Mouse (Mus musculus) neural tube, embryonic 11.5 days (tissue): ENCODE results near the gene Elovl1. TPM values are rescaled to one million over a fixed set of nuclear protein-coding genes. Genes with fewer than 3 reads are reported as not detected.

ENCODE experiments used
- ATAC-seq: fragments of 200-750 bp; cut with Nextera tagmentation; 2 replicates; pipeline ENCODE4 v1.8.0; 2017; ENCODE audit warnings: moderate number of reproducible peaks, mild to moderate bottlenecking, moderate TSS enrichment, moderate library complexity; ENCODE audit not compliant: insufficient read depth, low FRiP score, low TSS enrichment
- DNase-seq: peaks from one replicate; pipeline ENCODE4 v3.0.0-alpha.2; 2015; ENCODE audit warnings: low spot score
- H3K27ac ChIP-seq: fragments of 300-500 bp; sonication (generic); 2 replicates; pipeline ENCODE4 v1.5.1; 2014; ENCODE audit warnings: low read depth, mild to moderate bottlenecking, low read length
- H3K27me3 ChIP-seq: fragments of 300-500 bp; sonication (generic); 2 replicates; pipeline ENCODE4 v1.6.1; 2014; ENCODE audit warnings: mild to moderate bottlenecking, low read length, mixed read lengths; ENCODE audit not compliant: control insufficient read depth, insufficient read depth
- H3K36me3 ChIP-seq: fragments of 300-500 bp; sonication (generic); 2 replicates; pipeline ENCODE4 v1.6.1; 2014; ENCODE audit warnings: mild to moderate bottlenecking, low read length, moderate library complexity, mixed read lengths; ENCODE audit not compliant: control insufficient read depth, insufficient read depth
- H3K4me1 ChIP-seq: fragments of 300-500 bp; sonication (generic); 2 replicates; pipeline ENCODE4 v1.6.1; 2014; ENCODE audit warnings: low read length, mixed read lengths; ENCODE audit not compliant: control insufficient read depth, insufficient read depth
- H3K4me2 ChIP-seq: fragments of 300-500 bp; sonication (generic); 2 replicates; pipeline ENCODE4 v1.6.1; 2014; ENCODE audit warnings: low read depth, mild to moderate bottlenecking, moderate library complexity
- H3K4me3 ChIP-seq: fragments of 300-500 bp; sonication (generic); 2 replicates; pipeline ENCODE4 v1.5.1; 2014; ENCODE audit warnings: low read depth, low read length
- H3K9ac ChIP-seq: fragments of 300-500 bp; sonication (generic); 2 replicates; pipeline ENCODE4 v1.6.1; 2014; ENCODE audit warnings: mild to moderate bottlenecking, low read length
- H3K9me3 ChIP-seq: fragments of 300-500 bp; sonication (generic); 2 replicates; pipeline ENCODE4 v1.6.1; 2016; ENCODE audit warnings: low read length; ENCODE audit not compliant: control insufficient read depth
- WGBS: fragments of 180-500 bp; shearing (Covaris S2); extraction: QIAGEN DNeasy Blood & Tissue Kit; methylation state at CpG from one replicate; pipeline ENCODE4 v1.1.7; 2014; 5-methylcytosine and 5-hydroxymethylcytosine counted together
- polyA plus RNA-seq: library from polyadenylated mRNA; unstranded; fragments of >200 nt; fragmentation: Nextera tagmentation; extraction: Ambion mirVana; gene quantifications from 2 replicates; pipeline ENCODE4 v1.2.1, GENCODE M21; 2014

Elovl1 gene
- polyA plus RNA-seq, 1 experiment from 2014 or later: 42.3 TPM

GRCm38 (mm10) chr4:118401918-118402317 is 26.0 kb upstream of the Elovl1 start:
- WGBS: 92% methylated on average over 5 of the region's 5 CpGs
- Histone ChIP-seq H3K27me3 (no peaks in the 10 kb centered on the region), H3K4me2 (no peak overlapping the region), H3K9ac (no peak overlapping the region), H3K9me3 (no peaks in the 10 kb centered on the region), H3K36me3 (peaks cover 11% of the 10 kb centered on the region), H3K4me1 (no peaks in the 10 kb centered on the region), H3K27ac (no peak overlapping the region), H3K4me3 (no peak overlapping the region)
- DNase-seq (no peak), ATAC-seq (no peak)

GRCm38 (mm10) chr4:118402701-118403100 is 25.2 kb upstream of the Elovl1 start:
- H3K9ac ChIP-seq: no peak overlapping the region
- H3K4me1 ChIP-seq: no peaks in the 10 kb centered on the region
- 95% methylated on average over 12 of the region's 12 CpGs for WGBS
- ATAC-seq: no peak
- no peak overlapping the region for H3K4me3 ChIP-seq
- no peak overlapping the region for H3K4me2 ChIP-seq
- H3K27me3 ChIP-seq: no peaks in the 10 kb centered on the region
- DNase-seq: no peak
- H3K36me3 ChIP-seq: peaks cover 11% of the 10 kb centered on the region
- no peak overlapping the region for H3K27ac ChIP-seq
- no peaks in the 10 kb centered on the region for H3K9me3 ChIP-seq

- peak; percentile 89 for DNase-seq
- H3K4me3 ChIP-seq: peak within 1 kb of the TSS; percentile 81
- WGBS: under 1% methylated on average over 52 of the region's 53 CpGs
- H3K27me3 ChIP-seq: no peaks in the 10 kb centered on the region
- H3K4me1 ChIP-seq: peaks cover 9% of the 10 kb centered on the region
- no peaks in the 10 kb centered on the region for H3K9me3 ChIP-seq
- peak; percentile 96 for ATAC-seq
- H3K36me3 ChIP-seq: peaks cover 12% of the 10 kb centered on the region
- peak within 1 kb of the TSS; percentile 77 for H3K9ac ChIP-seq
- peak within 1 kb of the TSS; percentile 89 for H3K4me2 ChIP-seq
- no peak within 1 kb of the TSS; the same call in 1 of the 2 replicates for H3K27ac ChIP-seq
Observed at GRCm38 (mm10) chr4:118409142-118409900, 18.6 kb upstream of the Elovl1 start, which contains the start of the genes Szt2 and Med8. TSS of gene Szt2 (minus strand) at chr4:118409273. TSS of gene Med8 (plus strand) at chr4:118409337.

GRCm38 (mm10) chr4:118410871-118411270 is 17.0 kb upstream of the Elovl1 start:
- no peak overlapping the region for H3K9ac ChIP-seq
- no peak overlapping the region for H3K4me2 ChIP-seq
- no peaks in the 10 kb centered on the region for H3K9me3 ChIP-seq
- peaks cover 16% of the 10 kb centered on the region for H3K36me3 ChIP-seq
- ATAC-seq (no peak), DNase-seq (no peak)
- no peak overlapping the region for H3K4me3 ChIP-seq
- 96% methylated on average over 5 of the region's 5 CpGs for WGBS
- no peaks in the 10 kb centered on the region for H3K27me3 ChIP-seq
- H3K4me1 ChIP-seq: peaks cover 9% of the 10 kb centered on the region
- no peak overlapping the region for H3K27ac ChIP-seq

- Histone ChIP-seq H3K27ac (no peak overlapping the region), H3K9ac (no peak overlapping the region), H3K4me1 (peaks cover 4% of the 10 kb centered on the region), H3K4me2 (no peak overlapping the region), H3K36me3 (peaks cover 24% of the 10 kb centered on the region), H3K9me3 (no peaks in the 10 kb centered on the region), H3K27me3 (no peaks in the 10 kb centered on the region), H3K4me3 (no peak overlapping the region)
- ATAC-seq (no peak), DNase-seq (no peak)
- 94% methylated on average over 5 of the region's 5 CpGs for WGBS
Observed at GRCm38 (mm10) chr4:118413553-118413952, 14.3 kb upstream of the Elovl1 start.

GRCm38 (mm10) chr4:118415779-118416178 is 12.1 kb upstream of the Elovl1 start:
- H3K27ac ChIP-seq: no peak overlapping the region
- no peaks in the 10 kb centered on the region for H3K27me3 ChIP-seq
- H3K4me2 ChIP-seq: no peak overlapping the region
- H3K4me3 ChIP-seq: no peak overlapping the region
- H3K9ac ChIP-seq: no peak overlapping the region
- peaks cover 24% of the 10 kb centered on the region for H3K36me3 ChIP-seq
- WGBS: 90% methylated on average over 2 of the region's 2 CpGs
- no peaks in the 10 kb centered on the region for H3K4me1 ChIP-seq
- no peaks in the 10 kb centered on the region for H3K9me3 ChIP-seq
- no peak for ATAC-seq
- DNase-seq: no peak

GRCm38 (mm10) chr4:118416329-118416728 is 11.6 kb upstream of the Elovl1 start:
- no peak overlapping the region for H3K4me2 ChIP-seq
- no peaks in the 10 kb centered on the region for H3K27me3 ChIP-seq
- peaks cover 24% of the 10 kb centered on the region for H3K36me3 ChIP-seq
- no peaks in the 10 kb centered on the region for H3K4me1 ChIP-seq
- no peak overlapping the region for H3K27ac ChIP-seq
- H3K4me3 ChIP-seq: no peak overlapping the region
- WGBS: 92% methylated on average over 5 of the region's 5 CpGs
- H3K9me3 ChIP-seq: no peaks in the 10 kb centered on the region
- no peak for DNase-seq
- no peak overlapping the region for H3K9ac ChIP-seq
- ATAC-seq: no peak

- Histone ChIP-seq H3K9me3 (no peaks in the 10 kb centered on the region), H3K4me1 (no peaks in the 10 kb centered on the region), H3K4me2 (no peak overlapping the region), H3K9ac (no peak overlapping the region), H3K4me3 (no peak overlapping the region), H3K27ac (no peak overlapping the region), H3K27me3 (no peaks in the 10 kb centered on the region), H3K36me3 (peaks cover 25% of the 10 kb centered on the region)
- WGBS: 89% methylated on average over 13 of the region's 13 CpGs
- DNase-seq (no peak), ATAC-seq (no peak)
Observed at GRCm38 (mm10) chr4:118417112-118417797, 10.6 kb upstream of the Elovl1 start.

- Histone ChIP-seq H3K4me2 (no peak overlapping the region), H3K4me3 (no peak overlapping the region), H3K27ac (no peak overlapping the region), H3K36me3 (peaks cover 7% of the 10 kb centered on the region), H3K9me3 (no peaks in the 10 kb centered on the region), H3K27me3 (no peaks in the 10 kb centered on the region), H3K9ac (no peak overlapping the region), H3K4me1 (no peaks in the 10 kb centered on the region)
- no peak for DNase-seq
- 87% methylated on average over 3 of the region's 3 CpGs for WGBS
- ATAC-seq: no peak
Observed at GRCm38 (mm10) chr4:118421384-118421783, 6.5 kb upstream of the Elovl1 start.
